Mouse (Mus musculus) kidney, postnatal 25 days (tissue): ENCODE measurements around the gene 1700007K13Rik.

Source experiments
- DNase-seq, 2 experiments: peaks; one replicate each; pipeline ENCODE4 v3.0.0; 2021; ENCODE audit warnings: mixed read lengths in 2 of 2

1700007K13Rik gene

GRCm38 (mm10) chr2:28414757-28415137 is 51.4 kb downstream of the 1700007K13Rik start:
- no peak for DNase-seq

GRCm38 (mm10) chr2:28414116-28414756 is 51.9 kb downstream of the 1700007K13Rik start:
- DNase-seq: no peak

- DNase-seq: no peak
These were observed 53.2 kb downstream of the 1700007K13Rik start for GRCm38 (mm10) chr2:28412936-28413335.
